Mouse (Mus musculus) olfactory bulb, adult 2 months (tissue): ENCODE results near the gene Rab11fip3.

Experiments used
- CTCF ChIP-seq: fragments of 200-500 bp; IDR thresholded peaks from 2 replicates; pipeline ENCODE4 v1.5.1; 2012; ENCODE audit warnings: low read depth, mild to moderate bottlenecking, low read length, moderate library complexity; ENCODE audit not compliant: insufficient read depth
- POLR2A ChIP-seq: fragments of 200-500 bp; IDR thresholded peaks from 2 replicates; pipeline ENCODE4 v1.6.1; 2012; ENCODE audit warnings: mild to moderate bottlenecking, low read depth, low read length, moderate library complexity; ENCODE audit not compliant: insufficient read depth

- no peak for TF ChIP-seq CTCF
- TF ChIP-seq POLR2A: no peak
Observed at GRCm38 (mm10) chr17:25955736-25956135, 113.6 kb downstream of the Rab11fip3 start.
